Mouse (Mus musculus) erythroblast, embryonic 14.5 days (primary cell): ENCODE data around the gene Rin3.

Experiments
- GATA1 ChIP-seq: IDR thresholded peaks from 2 replicates; pipeline ENCODE4 v1.6.1; 2012; ENCODE audit warnings: low read length, inconsistent platforms, mixed read lengths
- TAL1 ChIP-seq: IDR thresholded peaks from 3 replicates; pipeline ENCODE4 v1.6.1; 2012; ENCODE audit warnings: low read length, inconsistent platforms, mixed read lengths

DNA sequence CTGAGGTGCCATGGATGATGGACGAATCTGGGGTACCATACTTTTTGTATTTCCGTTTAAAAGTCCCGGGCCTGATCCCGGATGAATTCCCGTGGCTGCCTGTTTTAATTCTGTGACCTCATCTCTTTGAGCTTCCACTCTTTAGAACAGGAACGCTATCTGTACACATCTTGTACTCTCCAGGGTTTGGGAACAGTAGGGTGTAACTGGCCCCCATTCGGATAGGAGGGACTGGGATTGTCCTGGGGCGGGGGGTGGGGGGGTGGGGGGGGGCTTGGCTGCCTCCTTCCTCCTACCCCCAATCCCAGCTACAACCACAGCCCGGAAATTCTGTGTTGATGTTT lies 1.4 kb downstream of the Rin3 start:
- TF ChIP-seq GATA1: no peak
- no peak for TF ChIP-seq TAL1
